ENCODE assay signal across 8 mouse cellular contexts in genomic region chr12:112877607-112878020, GRCm38 (mm10). TPM values are rescaled to one million over a fixed set of nuclear protein-coding genes. Genes with fewer than 3 reads are reported as not detected.
DNase-seq lines count a peak whose midpoint lies in the region; ATAC-seq and TF ChIP-seq lines count a peak whose summit lies in the region.

No protein-coding gene starts in this region.

- H3K9ac ChIP-seq in heart, adult 2 months (ENCODE audit: low read depth, low read length): peak overlapping the region; percentile 40
- H3K9ac ChIP-seq in hindbrain, embryonic 16.5 days (ENCODE audit: low read depth, low read length): peak overlapping the region; percentile 39; the same call in 1 of the 2 replicates
- 0 out of 2 replicates have a peak overlapping the region, but pooled peaks have one; percentile 31 for H3K9ac ChIP-seq in midbrain, embryonic 12.5 days (replicated peaks)

- intact Hi-C loops in heart, adult 2 months (cut with DNase I): loop anchor here (1.0 to 10.0 kb wide), 4 partner anchors 17 to 227 kb away; partner anchors contain the start of gene Tex22

- ATAC-seq in hindbrain, embryonic 16.5 days: no peak
- no peak for ATAC-seq in midbrain, embryonic 12.5 days (ENCODE audit: low FRiP score, low read depth)

- H3K27me3 ChIP-seq in heart, adult 2 months (ENCODE audit: control insufficient read depth, insufficient read depth, low read length): no peaks in the 10 kb centered on the region
- H3K27me3 ChIP-seq in hindbrain, embryonic 16.5 days (replicated peaks; ENCODE audit: control insufficient read depth, insufficient read depth, low read length): peaks cover 55% of the 10 kb centered on the region
- peaks cover 81% of the 10 kb centered on the region for H3K27me3 ChIP-seq in midbrain, embryonic 12.5 days

- H3K9me3 ChIP-seq in hindbrain, embryonic 16.5 days (ENCODE audit: control insufficient read depth, low read length): no peaks in the 10 kb centered on the region
- no peaks in the 10 kb centered on the region for H3K9me3 ChIP-seq in midbrain, embryonic 12.5 days

- H3K36me3 ChIP-seq in heart, adult 2 months (ENCODE audit: control insufficient read depth, insufficient read depth, low read length): no peaks in the 10 kb centered on the region
- no peaks in the 10 kb centered on the region for H3K36me3 ChIP-seq in hindbrain, embryonic 16.5 days (ENCODE audit: control insufficient read depth, insufficient read depth, low read length)
- H3K36me3 ChIP-seq in midbrain, embryonic 12.5 days: no peaks in the 10 kb centered on the region

- H3K4me2 ChIP-seq in hindbrain, embryonic 16.5 days (ENCODE audit: low read length): peak overlapping the region; percentile 66
- peak overlapping the region; percentile 54 for H3K4me2 ChIP-seq in midbrain, embryonic 12.5 days (replicated peaks)

- no peak for TF ChIP-seq POLR2A in heart, adult 2 months (IDR thresholded peaks at IDR 0.05; ENCODE audit: insufficient read depth, low read depth, low read length)

- H3K27ac ChIP-seq in heart, adult 2 months: peak overlapping the region; percentile 36
- no peak overlapping the region for H3K27ac ChIP-seq in hindbrain, embryonic 16.5 days (ENCODE audit: low read depth, low read length)
- H3K27ac ChIP-seq in midbrain, embryonic 12.5 days (replicated peaks): no peak overlapping the region

- H3K79me2 ChIP-seq in heart, adult 2 months (replicated peaks; ENCODE audit: control insufficient read depth, insufficient read depth, low read length): no peaks in the 10 kb centered on the region

- peaks cover 28% of the 10 kb centered on the region for H3K4me1 ChIP-seq in heart, adult 2 months (ENCODE audit: control insufficient read depth, insufficient read depth, low read length)
- peaks cover 22% of the 10 kb centered on the region for H3K4me1 ChIP-seq in hindbrain, embryonic 16.5 days (ENCODE audit: control insufficient read depth, insufficient read depth, low read depth, low read length)
- H3K4me1 ChIP-seq in midbrain, embryonic 12.5 days: peaks cover 23% of the 10 kb centered on the region

- TF ChIP-seq CTCF in heart, adult 2 months (IDR thresholded peaks at IDR 0.05): no peak

- peak overlapping the region; percentile 43 for H3K4me3 ChIP-seq in heart, adult 2 months
- H3K4me3 ChIP-seq in hindbrain, embryonic 16.5 days (ENCODE audit: low read length): peak overlapping the region; percentile 37
- H3K4me3 ChIP-seq in midbrain, embryonic 12.5 days: peak overlapping the region; percentile 36

- no peak for TF ChIP-seq EP300 in heart, adult 2 months (IDR thresholded peaks at IDR 0.05; ENCODE audit: insufficient read depth, low read depth, low read length)

- WGBS in heart, adult 2 months: 5% methylated on average over 37 of the region's 37 CpGs
- under 1% methylated on average over 35 of the region's 37 CpGs for WGBS in hindbrain, embryonic 16.5 days
- WGBS in midbrain, embryonic 12.5 days: under 1% methylated on average over 36 of the region's 37 CpGs

- peak; percentile 45 to 53 for DNase-seq in heart, adult 2 months
- no peak for DNase-seq in heart, postnatal 4 days
- peak; percentile 58 for DNase-seq in R1 (ENCODE audit: low read depth, low spot score)
- DNase-seq in urinary bladder, postnatal 14 days (ENCODE audit: low spot score): peak; percentile 83
- no peak for DNase-seq in frontal cortex, postnatal 14 days (ENCODE audit: low spot score in 2 of 2)
- no peak for DNase-seq in cerebellum, adult 9-11 months

RNA-seq across cellular contexts. Expression of gene Gpr132, which starts 9.6 kb away (rescaled TPM):
- total RNA-seq in heart, adult 2 months (2021): under 1 TPM; 0.29 to 0.36 TPM
- polyA plus RNA-seq in heart, adult 2 months (2012; rRNA removed): 1.00 and 2.0 TPM in 2 replicates
- under 1 TPM; 0.16 to 0.17 TPM for total RNA-seq in heart, postnatal 4 days (2021)
- 0.08 TPM in 1 of 2 replicates, not detected in the other for polyA plus RNA-seq in hindbrain, embryonic 16.5 days (2015; fragmentation: Nextera tagmentation; extraction: Ambion mirVana)
- polyA plus RNA-seq in midbrain, embryonic 12.5 days (2016; fragmentation: Nextera tagmentation; extraction: Ambion mirVana): not detected in 2 replicates

RNA-seq across cellular contexts. Expression of gene Cdca4, which starts 48.4 kb away (rescaled TPM):
- 1 to 10 TPM; 5.3 to 6.6 TPM for total RNA-seq in heart, adult 2 months (2021)
- polyA plus RNA-seq in heart, adult 2 months (2012; rRNA removed): 7.6 and 10.0 TPM in 2 replicates
- total RNA-seq in heart, postnatal 4 days (2021): 10 to 100 TPM; 25.8 to 26.8 TPM
- polyA plus RNA-seq in hindbrain, embryonic 16.5 days (2015; fragmentation: Nextera tagmentation; extraction: Ambion mirVana): 31.3 and 36.7 TPM in 2 replicates
- polyA plus RNA-seq in midbrain, embryonic 12.5 days (2016; fragmentation: Nextera tagmentation; extraction: Ambion mirVana): 124 and 132 TPM in 2 replicates

RNA-seq across cellular contexts. Expression of gene Jag2, which starts 52.0 kb away (rescaled TPM):
- 10 to 100 TPM; 25.4 to 27.4 TPM for total RNA-seq in heart, adult 2 months (2021)
- 34.4 and 35.5 TPM in 2 replicates for polyA plus RNA-seq in heart, adult 2 months (2012; rRNA removed)
- total RNA-seq in heart, postnatal 4 days (2021): 10 to 100 TPM; 29.1 to 29.2 TPM
- 10.7 and 11.1 TPM in 2 replicates for polyA plus RNA-seq in hindbrain, embryonic 16.5 days (2015; fragmentation: Nextera tagmentation; extraction: Ambion mirVana)
- 5.8 and 7.5 TPM in 2 replicates for polyA plus RNA-seq in midbrain, embryonic 12.5 days (2016; fragmentation: Nextera tagmentation; extraction: Ambion mirVana)

Comparison
In these comparisons a context has a peak if more than half of its experiments do, and no peak if none do; other contexts are left out.
1. DNase-seq: peak in heart, adult 2 months (2 of 2), R1 (single experiment) and urinary bladder, postnatal 14 days (single experiment); none in heart, postnatal 4 days (single experiment), frontal cortex, postnatal 14 days (0 of 2) and cerebellum, adult 9-11 months (single experiment).
2. Peak in every context shown above with its lines, with median percentiles within 50 percentile points of each other: H3K4me3 ChIP-seq and H3K9ac ChIP-seq.